Comparison of ENCODE assay signal across 8 mouse cellular contexts in the genomic region with DNA sequence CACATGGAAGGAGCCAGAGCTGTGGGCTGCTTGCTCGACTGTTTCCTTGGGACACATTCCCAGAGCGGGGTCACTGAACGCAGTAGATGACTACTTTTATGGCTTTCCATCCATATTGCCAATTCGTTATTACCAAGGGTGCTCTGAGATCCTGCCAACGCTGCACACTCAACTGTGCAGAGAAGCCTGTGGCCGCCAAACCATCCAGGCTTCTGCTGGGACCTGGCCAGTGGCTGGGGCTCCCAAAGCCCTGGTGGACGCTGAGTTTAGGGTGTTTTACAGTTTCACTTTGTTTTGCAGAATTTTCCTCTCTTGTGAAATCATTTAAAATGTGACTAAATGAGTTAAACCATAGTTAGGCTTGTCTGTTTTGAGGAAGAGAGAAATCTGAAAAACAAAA. TPM values are rescaled to one million over a fixed set of nuclear protein-coding genes. Genes with fewer than 3 reads are reported as not detected.
A peak's percentile ranks its signal among the peaks of the same experiment; 100 is the strongest.
DNase-seq lines count a peak whose midpoint lies in the region; ATAC-seq lines count a peak whose summit lies in the region.

No protein-coding gene starts in this region.

- H3K9ac ChIP-seq in intestine, embryonic 16.5 days (ENCODE audit: low read depth, low read length), result peak overlapping the region; percentile 89
- H3K9ac ChIP-seq in lung, embryonic 15.5 days, result peak overlapping the region; percentile 53

- H3K36me3 ChIP-seq in intestine, embryonic 16.5 days (ENCODE audit: control insufficient read depth, insufficient read depth, low read length), result no peaks in the 10 kb centered on the region
- no peaks in the 10 kb centered on the region for H3K36me3 ChIP-seq in lung, embryonic 15.5 days

- H3K27ac ChIP-seq in intestine, embryonic 16.5 days (ENCODE audit: low read length), result peak overlapping the region; percentile 97
- peak overlapping the region; percentile 87 for H3K27ac ChIP-seq in lung, embryonic 15.5 days

- DNase-seq in left cerebral cortex, postnatal 4 days, result peak; percentile 27
- no peak for DNase-seq in left cerebral cortex, adult 11 months (ENCODE audit: low spot score)
- DNase-seq in gastrocnemius, postnatal 10 days, result peak; percentile 51
- DNase-seq in testis, postnatal 10 days (ENCODE audit: low spot score), result peak; percentile 60
- no peak for DNase-seq in left cerebral cortex, adult 9 months (ENCODE audit: low spot score in 2 of 2)
- no peak for DNase-seq in T-cell, adult 2 months (ENCODE audit: low spot score)

- 36% methylated on average over 7 of the region's 7 CpGs for WGBS in intestine, embryonic 16.5 days
- WGBS in lung, embryonic 15.5 days, result 27% methylated on average over 7 of the region's 7 CpGs

- H3K4me2 ChIP-seq in intestine, embryonic 16.5 days (ENCODE audit: low read depth, low read length), result peak overlapping the region; percentile 93
- peak overlapping the region; percentile 91 for H3K4me2 ChIP-seq in lung, embryonic 15.5 days

- H3K9me3 ChIP-seq in intestine, embryonic 16.5 days (ENCODE audit: control insufficient read depth, low read length), result no peaks in the 10 kb centered on the region
- H3K9me3 ChIP-seq in lung, embryonic 15.5 days, result no peaks in the 10 kb centered on the region

- H3K4me1 ChIP-seq in intestine, embryonic 16.5 days (ENCODE audit: control insufficient read depth, insufficient read depth, low read length), result peaks cover 41% of the 10 kb centered on the region
- peaks cover 49% of the 10 kb centered on the region for H3K4me1 ChIP-seq in lung, embryonic 15.5 days

- intact Hi-C loops in left cerebral cortex, postnatal 4 days (cut with DNase I), result no loop called here

- H3K4me3 ChIP-seq in intestine, embryonic 16.5 days (ENCODE audit: low read length), result peak overlapping the region; percentile 54
- H3K4me3 ChIP-seq in lung, embryonic 15.5 days, result peak overlapping the region; percentile 43

- ATAC-seq in intestine, embryonic 16.5 days, result no peak
- ATAC-seq in lung, embryonic 15.5 days (ENCODE audit: borderline replicate concordance, extremely low read depth, low FRiP score, low TSS enrichment), result no peak

- H3K27me3 ChIP-seq in intestine, embryonic 16.5 days (replicated peaks; ENCODE audit: control insufficient read depth, insufficient read depth, low read length), result no peaks in the 10 kb centered on the region
- H3K27me3 ChIP-seq in lung, embryonic 15.5 days, result no peaks in the 10 kb centered on the region

RNA-seq across cellular contexts. Expression of a gene that starts 32.7 kb away (rescaled TPM):
- not detected for total RNA-seq in left cerebral cortex, postnatal 4 days (2021)
- under 1 TPM; 0.66 to 0.68 TPM for total RNA-seq in gastrocnemius, postnatal 10 days (2021)
- polyA plus RNA-seq in intestine, embryonic 16.5 days (2015; fragmentation: Nextera tagmentation; extraction: Ambion mirVana), result 0.15 and 0.40 TPM in 2 replicates
- not detected in 2 replicates for polyA plus RNA-seq in lung, embryonic 15.5 days (2015; fragmentation: Nextera tagmentation; extraction: Ambion mirVana)

Comparison
In these comparisons a context has a peak if more than half of its experiments do, and no peak if none do; other contexts are left out.
1. DNase-seq: peak in left cerebral cortex, postnatal 4 days (single experiment), gastrocnemius, postnatal 10 days (single experiment) and testis, postnatal 10 days (single experiment); none in left cerebral cortex, adult 11 months (single experiment), left cerebral cortex, adult 9 months (0 of 2) and T-cell, adult 2 months (single experiment).